Mouse (Mus musculus): ENCODE data around the gene Dennd1a. TPM values are rescaled to one million over a fixed set of nuclear protein-coding genes. Genes with fewer than 3 reads are reported as not detected.

Gene Dennd1a
- total RNA-seq, 1 experiment from 2014 or later: 34.2 TPM

GRCm38 (mm10) chr2:38235593-38235992 is 51.6 kb downstream of the Dennd1a start:
- ATAC-seq (replicated peaks; ENCODE audit: low read depth, poor library complexity, severe bottlenecking): no peak

GRCm38 (mm10) chr2:38229882-38230281 is 57.3 kb downstream of the Dennd1a start:
- ATAC-seq (replicated peaks; ENCODE audit: low read depth, poor library complexity, severe bottlenecking): no peak

GRCm38 (mm10) chr2:38223759-38224158 is 63.4 kb downstream of the Dennd1a start:
- no peak for ATAC-seq (replicated peaks; ENCODE audit: low read depth, poor library complexity, severe bottlenecking)

- no peak for ATAC-seq (replicated peaks; ENCODE audit: low read depth, poor library complexity, severe bottlenecking)
These were observed 65.7 kb downstream of the Dennd1a start for GRCm38 (mm10) chr2:38221461-38221860.

GRCm38 (mm10) chr2:38220687-38221435 is 66.3 kb downstream of the Dennd1a start:
- ATAC-seq (replicated peaks; ENCODE audit: low read depth, poor library complexity, severe bottlenecking): no peak

GRCm38 (mm10) chr2:38219666-38220065 is 67.5 kb downstream of the Dennd1a start:
- no peak for ATAC-seq (replicated peaks; ENCODE audit: low read depth, poor library complexity, severe bottlenecking)

- no peak for ATAC-seq (replicated peaks; ENCODE audit: low read depth, poor library complexity, severe bottlenecking)
These were observed 74.1 kb downstream of the Dennd1a start for GRCm38 (mm10) chr2:38213041-38213440.

GRCm38 (mm10) chr2:38211426-38211825 is 75.8 kb downstream of the Dennd1a start:
- ATAC-seq (replicated peaks; ENCODE audit: low read depth, poor library complexity, severe bottlenecking): no peak

- ATAC-seq (replicated peaks; ENCODE audit: low read depth, poor library complexity, severe bottlenecking): no peak
These were observed 79.4 kb downstream of the Dennd1a start for GRCm38 (mm10) chr2:38207752-38208151.

GRCm38 (mm10) chr2:38205281-38205680 is 81.9 kb downstream of the Dennd1a start:
- no peak for ATAC-seq (replicated peaks; ENCODE audit: low read depth, poor library complexity, severe bottlenecking)

GRCm38 (mm10) chr2:38204696-38205095 is 82.5 kb downstream of the Dennd1a start:
- ATAC-seq (replicated peaks; ENCODE audit: low read depth, poor library complexity, severe bottlenecking): no peak

- ATAC-seq (replicated peaks; ENCODE audit: low read depth, poor library complexity, severe bottlenecking): no peak
These were observed 89.1 kb downstream of the Dennd1a start for GRCm38 (mm10) chr2:38198072-38198471.

GRCm38 (mm10) chr2:38196199-38197060 is 90.8 kb downstream of the Dennd1a start:
- ATAC-seq (replicated peaks; ENCODE audit: low read depth, poor library complexity, severe bottlenecking): no peak

GRCm38 (mm10) chr2:38192007-38192406 is 95.2 kb downstream of the Dennd1a start:
- ATAC-seq (replicated peaks; ENCODE audit: low read depth, poor library complexity, severe bottlenecking): no peak

- ATAC-seq (replicated peaks; ENCODE audit: low read depth, poor library complexity, severe bottlenecking): no peak
These were observed 95.6 kb downstream of the Dennd1a start for GRCm38 (mm10) chr2:38191601-38192000.

- ATAC-seq (replicated peaks; ENCODE audit: low read depth, poor library complexity, severe bottlenecking): no peak
These were observed 100.8 kb downstream of the Dennd1a start for GRCm38 (mm10) chr2:38186438-38186837.

- ATAC-seq (replicated peaks; ENCODE audit: low read depth, poor library complexity, severe bottlenecking): no peak
These were observed 102.2 kb downstream of the Dennd1a start for GRCm38 (mm10) chr2:38184977-38185376.

GRCm38 (mm10) chr2:38183881-38184280 is 103.3 kb downstream of the Dennd1a start:
- ATAC-seq (replicated peaks; ENCODE audit: low read depth, poor library complexity, severe bottlenecking): no peak

GRCm38 (mm10) chr2:38182283-38182682 is 104.9 kb downstream of the Dennd1a start:
- no peak for ATAC-seq (replicated peaks; ENCODE audit: low read depth, poor library complexity, severe bottlenecking)

- ATAC-seq (replicated peaks; ENCODE audit: low read depth, poor library complexity, severe bottlenecking): no peak
These were observed 109.6 kb downstream of the Dennd1a start for GRCm38 (mm10) chr2:38177583-38177978.

- no peak for ATAC-seq (replicated peaks; ENCODE audit: low read depth, poor library complexity, severe bottlenecking)
These were observed 110.2 kb downstream of the Dennd1a start for GRCm38 (mm10) chr2:38176870-38177582.
